Mouse (Mus musculus): ENCODE measurements around the gene Gm11009. TPM values are rescaled to one million over a fixed set of nuclear protein-coding genes. Genes with fewer than 3 reads are reported as not detected.
"Not testable (repeated sequence)": the region's sequence is repeated elsewhere in the genome, so short reads cannot be mapped to it uniquely, and the experiment has no call there.

The Gm11009 gene
- polyA plus RNA-seq (2015; fragmentation: Nextera tagmentation; extraction: Ambion mirVana) = not detected in 2 replicates

DNA sequence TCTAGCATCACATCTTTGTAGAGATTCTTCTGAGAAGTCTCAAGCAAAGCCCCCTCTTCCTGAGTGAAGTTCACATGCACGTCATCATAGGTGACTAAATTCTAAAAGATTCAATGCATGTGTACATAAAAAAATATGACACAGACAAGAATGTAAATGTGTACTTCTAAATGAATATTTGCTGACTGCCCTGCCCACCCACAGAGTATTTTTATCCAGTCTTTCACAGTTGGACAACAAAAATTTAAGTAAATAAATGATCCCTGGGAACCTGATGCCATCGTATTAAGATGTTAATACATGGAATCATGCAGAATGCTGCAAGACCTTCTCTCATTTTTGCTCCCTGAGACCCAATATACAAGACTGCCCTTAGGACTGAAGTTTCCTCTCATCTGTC lies at the start of gene Gm11009:
Gene Gm11009 (minus strand): TSS at position 101 of the 400 bp plus-strand sequence.
- H3K9me3 ChIP-seq (ENCODE audit: low read length); H3K27me3 ChIP-seq (ENCODE audit: insufficient read depth, low read length); ATAC-seq; DNase-seq; H3K27ac ChIP-seq (ENCODE audit: low read depth); H3K4me1 ChIP-seq (ENCODE audit: insufficient read depth); H3K4me3 ChIP-seq (ENCODE audit: low read depth, low read length); H3K36me3 ChIP-seq (replicated peaks; ENCODE audit: insufficient read depth, low read length); H3K4me2 ChIP-seq (ENCODE audit: low read depth, low read length); H3K9ac ChIP-seq (replicated peaks): not testable (repeated sequence)
- no CpG with 5 or more reads among the region's 2 CpGs for WGBS (ENCODE audit: insufficient replicate concordance)

Other genes starting within 250 kb of the Gm11009 start
- 0.11 TPM in 1 of 2 replicates, not detected in the other for gene Gm2004, start 169.7 kb downstream of the Gm11009 start, polyA plus RNA-seq (2015; fragmentation: Nextera tagmentation; extraction: Ambion mirVana)
- 4.6 and 6.5 TPM in 2 replicates for gene 2210418O10Rik, start 92.9 kb downstream of the Gm11009 start, polyA plus RNA-seq (2015; fragmentation: Nextera tagmentation; extraction: Ambion mirVana)
- gene Gm14435, start 104.1 kb upstream of the Gm11009 start, polyA plus RNA-seq (2015; fragmentation: Nextera tagmentation; extraction: Ambion mirVana) = 2.7 and 3.4 TPM in 2 replicates
- gene Gm14434, start 167.3 kb upstream of the Gm11009 start, polyA plus RNA-seq (2015; fragmentation: Nextera tagmentation; extraction: Ambion mirVana) = 2.0 and 5.4 TPM in 2 replicates
- gene Zfp967, start 201.6 kb upstream of the Gm11009 start, polyA plus RNA-seq (2015; fragmentation: Nextera tagmentation; extraction: Ambion mirVana) = not detected in 2 replicates